Mouse (Mus musculus): ENCODE data around the gene Zfp709. TPM values are rescaled to one million over a fixed set of nuclear protein-coding genes. Genes with fewer than 3 reads are reported as not detected.
"Not testable (repeated sequence)": the region's sequence is repeated elsewhere in the genome, so short reads cannot be mapped to it uniquely, and the experiment has no call there.

Gene Zfp709
- 0.38 and 0.41 TPM in 2 replicates for polyA plus RNA-seq (2012; rRNA removed)

GRCm38 (mm10) chr8:71881618-71882274 is at the start of gene Zfp709:
TSS of gene Zfp709 (plus strand) at chr8:71882019.
- peak; percentile 46 for DNase-seq (ENCODE audit: low read depth, low spot score)
- 5% methylated on average over 45 of the region's 45 CpGs for WGBS

GRCm38 (mm10) chr8:71838207-71838606 is 43.6 kb upstream of the Zfp709 start:
- 78% methylated on average over 4 of the region's 4 CpGs for WGBS

GRCm38 (mm10) chr8:71841201-71841817 is 40.5 kb upstream of the Zfp709 start:
- WGBS = 85% methylated on average over 3 of the region's 3 CpGs

More at GRCm38 (mm10) chr8:71838207-71838606, 43.6 kb upstream of the Zfp709 start:
- DNase-seq (ENCODE audit: low read depth, low spot score) = not testable (repeated sequence)

GRCm38 (mm10) chr8:71842476-71842875 is 39.3 kb upstream of the Zfp709 start:
- 66% methylated on average over 2 of the region's 2 CpGs for WGBS
- not testable (repeated sequence) for DNase-seq (ENCODE audit: low read depth, low spot score)

More at GRCm38 (mm10) chr8:71841201-71841817, 40.5 kb upstream of the Zfp709 start:
- not testable (repeated sequence) for DNase-seq (ENCODE audit: low read depth, low spot score)

GRCm38 (mm10) chr8:71844453-71844852 is 37.4 kb upstream of the Zfp709 start:
- not testable (repeated sequence) for DNase-seq (ENCODE audit: low read depth, low spot score)
- 69% methylated on average over 1 of the region's 1 CpGs for WGBS

GRCm38 (mm10) chr8:71845993-71846483 is 35.8 kb upstream of the Zfp709 start:
- DNase-seq (ENCODE audit: low read depth, low spot score) = not testable (repeated sequence)
- WGBS = 79% methylated on average over 1 of the region's 1 CpGs

- WGBS = 86% methylated on average over 2 of the region's 2 CpGs
- DNase-seq (ENCODE audit: low read depth, low spot score) = not testable (repeated sequence)
Observed at GRCm38 (mm10) chr8:71846745-71847144, 35.1 kb upstream of the Zfp709 start.

GRCm38 (mm10) chr8:71851014-71851413 is 30.8 kb upstream of the Zfp709 start:
- WGBS = 74% methylated on average over 1 of the region's 1 CpGs
- DNase-seq (ENCODE audit: low read depth, low spot score) = not testable (repeated sequence)

- not testable (repeated sequence) for DNase-seq (ENCODE audit: low read depth, low spot score)
Observed at GRCm38 (mm10) chr8:71853360-71853759, 28.5 kb upstream of the Zfp709 start.

- WGBS = 71% methylated on average over 9 of the region's 10 CpGs
Observed at GRCm38 (mm10) chr8:71856630-71857328, 25.0 kb upstream of the Zfp709 start.

GRCm38 (mm10) chr8:71857364-71857763 is 24.5 kb upstream of the Zfp709 start:
- DNase-seq (ENCODE audit: low read depth, low spot score) = not testable (repeated sequence)
- WGBS = 83% methylated on average over 2 of the region's 2 CpGs

More at GRCm38 (mm10) chr8:71856630-71857328, 25.0 kb upstream of the Zfp709 start:
- DNase-seq (ENCODE audit: low read depth, low spot score) = not testable (repeated sequence)

- 76% methylated on average over 1 of the region's 1 CpGs for WGBS
- DNase-seq (ENCODE audit: low read depth, low spot score) = not testable (repeated sequence)
Observed at GRCm38 (mm10) chr8:71861551-71861950, 20.3 kb upstream of the Zfp709 start.

GRCm38 (mm10) chr8:71862038-71862437 is 19.8 kb upstream of the Zfp709 start:
- not testable (repeated sequence) for DNase-seq (ENCODE audit: low read depth, low spot score)

GRCm38 (mm10) chr8:71900666-71901065 is 18.8 kb downstream of the Zfp709 start:
- not testable (repeated sequence) for DNase-seq (ENCODE audit: low read depth, low spot score)
- WGBS = 53% methylated on average over 11 of the region's 11 CpGs

- not testable (repeated sequence) for DNase-seq (ENCODE audit: low read depth, low spot score)
- WGBS = 47% methylated on average over 1 of the region's 1 CpGs
Observed at GRCm38 (mm10) chr8:71903084-71903483, 21.3 kb downstream of the Zfp709 start.

- 100% methylated on average over 1 of the region's 1 CpGs for WGBS
- no peak for DNase-seq (ENCODE audit: low read depth, low spot score)
Observed at GRCm38 (mm10) chr8:71906809-71907208, 25.0 kb downstream of the Zfp709 start.

- DNase-seq (ENCODE audit: low read depth, low spot score) = no peak
- 96% methylated on average over 5 of the region's 5 CpGs for WGBS
Observed at GRCm38 (mm10) chr8:71907798-71908257, 26.0 kb downstream of the Zfp709 start.

- WGBS = 6% methylated on average over 47 of the region's 47 CpGs
- DNase-seq (ENCODE audit: low read depth, low spot score) = peak; percentile 61
Observed at GRCm38 (mm10) chr8:71908309-71909261, 26.8 kb downstream of the Zfp709 start, which contains the start of the genes Zfp882 and Zfp617. TSS of gene Zfp882 (plus strand) at chr8:71908608. TSS of gene Zfp617 (plus strand) at chr8:71908635.

- WGBS = 83% methylated on average over 2 of the region's 2 CpGs
Observed at GRCm38 (mm10) chr8:71912286-71912685, 30.5 kb downstream of the Zfp709 start.

More at GRCm38 (mm10) chr8:71912286-71912685, 30.5 kb downstream of the Zfp709 start:
- DNase-seq (ENCODE audit: low read depth, low spot score) = no peak

All from large intestine, adult 2 months (tissue).